Mouse (Mus musculus) neutrophil, adult 83 days (primary cell): ENCODE results near the gene Usp40. TPM values are rescaled to one million over a fixed set of nuclear protein-coding genes. Genes with fewer than 3 reads are reported as not detected.

Experiments
- total RNA-seq, 2 experiments: library from RNA; stranded (reverse); gene quantifications; one replicate each; pipeline ENCODE4 v1.2.4; 2023

Gene Usp40
- 1 to 10 TPM; 4.4 to 7.3 TPM for total RNA-seq

GRCm38 (mm10) chr1:88008211-88008697 lies at the start of gene Usp40:
Gene Usp40 (minus strand): TSS chr1:88008551.

DNA sequence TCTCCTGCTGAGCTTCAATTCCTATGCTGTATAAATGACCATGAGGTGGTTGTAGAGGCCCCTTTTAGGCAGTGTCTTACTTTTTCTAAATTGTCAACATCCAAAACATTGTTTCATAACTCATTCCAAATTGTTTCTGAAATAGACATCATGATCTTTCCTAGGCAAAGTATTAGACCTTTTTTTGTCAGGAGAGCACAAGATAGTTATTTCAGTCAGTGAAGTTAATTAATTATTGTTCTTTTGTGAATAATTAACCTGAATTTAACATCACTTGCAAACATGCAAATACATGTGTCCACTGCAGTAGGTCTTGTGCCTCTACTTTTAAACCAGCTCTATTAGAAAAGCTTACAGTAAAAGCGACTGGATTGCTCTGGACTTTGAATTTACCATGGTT lies 46.7 kb upstream of the Usp40 start, which contains the start of gene Ugt1a10:
Ugt1a10 (plus strand) TSS at position 301 of the 400 bp plus-strand sequence.

Other genes with a start within 250 kb of the Usp40 start
- gene Sag, start 204.9 kb downstream of the Usp40 start, total RNA-seq = 1 to 10 TPM; 3.0 to 3.6 TPM
- gene Dgkd, start 155.3 kb downstream of the Usp40 start, total RNA-seq = 100 to 1,000 TPM; 137 to 143 TPM
- not detected for gene Ugt1a10, start 46.8 kb upstream of the Usp40 start, total RNA-seq
- gene Ugt1a9, start 62.2 kb upstream of the Usp40 start, total RNA-seq = not detected
- not detected for gene Ugt1a8, start 79.3 kb upstream of the Usp40 start, total RNA-seq
- 10 to 100 TPM; 86.4 to 92.8 TPM for gene Ugt1a7c, start 86.5 kb upstream of the Usp40 start, total RNA-seq
- gene Ugt1a6b, start 94.7 kb upstream of the Usp40 start, total RNA-seq = 10 to 100 TPM; 37.8 to 50.4 TPM
- gene Ugt1a6a, start 126.3 kb upstream of the Usp40 start, total RNA-seq = 10 to 100 TPM; 28.8 to 37.4 TPM
- gene Ugt1a5, start 157.5 kb upstream of the Usp40 start, total RNA-seq = 10 to 100 TPM; 15.6 to 28.6 TPM
- 1 to 10 TPM; 6.4 to 9.4 TPM for gene Ugt1a2, start 192.1 kb upstream of the Usp40 start, total RNA-seq
- under 1 TPM; 0.40 to 0.88 TPM for gene Dnajb3, start 197.2 kb upstream of the Usp40 start, total RNA-seq
- 1 to 10 TPM; 5.1 to 7.5 TPM for gene Ugt1a1, start 203.4 kb upstream of the Usp40 start, total RNA-seq
- gene Mroh2a, start 218.4 kb upstream of the Usp40 start, total RNA-seq = 1 to 10 TPM in 1 of 2 experiments, under 1 TPM in 1; 0.26 to 1.8 TPM